Mouse (Mus musculus) CD4-positive, CD25-positive, alpha-beta regulatory T cell, adult 4 months (primary cell): ENCODE results near the gene Selenon. TPM values are rescaled to one million over a fixed set of nuclear protein-coding genes. Genes with fewer than 3 reads are reported as not detected.
"Not testable (repeated sequence)": the region's sequence is repeated elsewhere in the genome, so short reads cannot be mapped to it uniquely, and the experiment has no call there.

ENCODE experiments used
- ATAC-seq: one replicate; pipeline ENCODE4 v1.8.0; 2017
- polyA plus RNA-seq, 2 experiments: library from polyadenylated mRNA; unstranded; fragments of 100-300 nt; shearing (Covaris generic); gene quantifications; one replicate each; pipeline ENCODE4 v1.2.1; 2017

The Selenon gene
- polyA plus RNA-seq, 2 experiments from 2014 or later: 0.19 to 1.9 TPM

GRCm38 (mm10) chr4:134505303-134505789, 46.6 kb downstream of the Selenon start:
- no peak for ATAC-seq

DNA sequence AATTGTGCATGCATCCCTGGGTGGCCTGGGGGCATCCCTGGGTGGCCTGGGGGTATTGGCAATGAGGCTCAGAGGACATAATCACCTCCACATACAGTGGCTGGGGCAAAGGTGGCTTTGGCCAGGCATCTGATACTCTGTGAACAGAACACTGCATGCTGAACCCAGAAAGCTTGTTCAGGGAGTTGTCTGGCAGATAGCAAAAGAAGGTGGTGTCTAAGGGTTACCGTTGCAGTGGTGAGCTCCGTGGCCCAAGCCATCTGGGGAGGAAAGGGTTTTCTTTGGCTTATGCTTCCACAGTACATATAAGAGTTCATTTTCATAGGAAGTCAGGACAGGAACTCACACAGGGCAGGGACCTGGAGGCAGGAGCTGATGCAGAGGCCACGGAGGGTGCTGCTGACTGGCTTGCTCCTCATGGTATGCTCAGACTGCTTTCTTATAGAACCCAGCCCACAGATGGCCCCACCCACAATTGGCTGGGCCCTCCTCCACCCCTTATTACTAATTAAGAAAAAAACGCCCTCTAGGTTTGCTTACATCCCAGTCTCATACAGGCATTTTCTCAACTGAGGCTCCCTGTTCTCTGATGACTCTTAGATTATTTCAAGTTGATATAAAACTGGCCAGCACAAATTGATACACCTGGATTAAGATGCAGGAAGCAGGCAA, 48.1 kb downstream of the Selenon start:
- no peak for ATAC-seq

GRCm38 (mm10) chr4:134501095-134501494, 50.9 kb downstream of the Selenon start:
- no peak for ATAC-seq

DNA sequence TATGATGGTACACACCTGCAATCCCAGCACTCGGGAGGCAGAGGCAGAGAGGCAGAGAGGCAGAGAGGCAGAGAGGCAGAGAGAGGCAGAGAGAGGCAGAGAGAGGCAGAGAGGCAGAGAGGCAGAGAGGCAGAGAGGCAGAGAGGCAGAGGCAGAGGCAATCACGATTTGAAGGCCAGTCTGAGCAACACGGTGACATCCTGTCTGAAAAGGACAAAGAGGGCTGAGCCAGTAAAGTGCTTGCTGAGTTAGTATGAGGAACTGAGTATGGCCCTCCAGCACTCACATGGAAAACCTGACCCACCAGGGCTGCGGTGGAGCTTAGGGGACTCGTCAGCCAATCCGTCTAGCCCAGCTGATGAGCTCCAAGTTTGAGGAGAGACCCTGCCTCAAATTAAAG, 53.0 kb downstream of the Selenon start:
- ATAC-seq: not testable (repeated sequence)

- no peak for ATAC-seq
Measured at GRCm38 (mm10) chr4:134497986-134498731, 53.8 kb downstream of the Selenon start.

- no peak for ATAC-seq
Measured at GRCm38 (mm10) chr4:134497223-134497622, 54.7 kb downstream of the Selenon start.

DNA sequence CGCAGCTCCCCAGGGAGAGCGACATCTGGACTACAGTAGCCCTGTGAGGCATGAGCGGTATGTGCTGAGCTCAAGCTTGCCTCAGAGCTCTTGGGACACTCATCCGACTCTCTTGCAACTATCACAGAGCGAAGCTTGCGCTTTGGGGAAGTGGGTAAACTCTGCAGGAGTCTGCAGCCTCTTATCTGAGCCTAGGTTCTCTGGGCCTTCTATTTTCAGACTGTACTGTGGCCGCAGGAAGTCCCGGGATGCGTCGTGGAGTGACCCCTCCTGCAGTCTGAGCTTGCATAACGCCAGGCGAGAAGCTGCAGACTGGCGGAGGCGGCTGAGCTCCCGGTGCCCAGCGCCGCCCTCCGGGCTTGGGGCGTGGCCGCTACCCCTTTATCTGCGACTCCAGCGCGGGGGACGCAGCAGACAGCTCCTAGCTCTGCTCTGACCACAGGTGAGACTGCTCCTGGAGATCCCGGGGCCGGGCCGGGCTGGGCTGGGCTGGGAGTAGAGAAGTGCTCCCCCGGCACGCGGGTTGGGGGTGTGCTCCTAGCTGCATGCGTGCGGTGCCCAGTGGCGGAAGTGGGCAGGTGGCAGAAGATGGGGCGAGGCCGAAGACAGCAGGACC, 55.3 kb downstream of the Selenon start, which contains the start of gene Paqr7:
TSS of gene Paqr7 (plus strand) at position 103 of the 616 bp plus-strand sequence.
- ATAC-seq: peak; percentile 27

DNA sequence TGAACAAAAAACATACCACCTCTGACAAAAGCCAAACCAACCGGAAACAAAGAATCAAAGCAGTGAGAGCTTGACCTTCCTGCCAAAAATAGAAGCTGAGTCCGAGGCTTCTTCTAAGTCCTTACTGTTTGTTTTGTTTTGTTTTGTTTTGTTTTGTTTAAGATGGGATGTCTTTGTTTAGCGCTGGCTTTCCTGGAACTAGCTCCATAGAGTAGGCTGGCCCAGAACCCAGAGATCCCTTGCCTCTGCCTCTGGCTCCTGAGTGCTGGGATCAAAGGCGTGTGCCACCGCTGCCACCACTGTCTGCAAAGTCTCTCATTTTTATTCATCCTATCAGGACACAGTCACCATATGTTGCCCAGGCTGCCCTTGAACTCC, 56.4 kb downstream of the Selenon start:
- ATAC-seq: no peak

DNA sequence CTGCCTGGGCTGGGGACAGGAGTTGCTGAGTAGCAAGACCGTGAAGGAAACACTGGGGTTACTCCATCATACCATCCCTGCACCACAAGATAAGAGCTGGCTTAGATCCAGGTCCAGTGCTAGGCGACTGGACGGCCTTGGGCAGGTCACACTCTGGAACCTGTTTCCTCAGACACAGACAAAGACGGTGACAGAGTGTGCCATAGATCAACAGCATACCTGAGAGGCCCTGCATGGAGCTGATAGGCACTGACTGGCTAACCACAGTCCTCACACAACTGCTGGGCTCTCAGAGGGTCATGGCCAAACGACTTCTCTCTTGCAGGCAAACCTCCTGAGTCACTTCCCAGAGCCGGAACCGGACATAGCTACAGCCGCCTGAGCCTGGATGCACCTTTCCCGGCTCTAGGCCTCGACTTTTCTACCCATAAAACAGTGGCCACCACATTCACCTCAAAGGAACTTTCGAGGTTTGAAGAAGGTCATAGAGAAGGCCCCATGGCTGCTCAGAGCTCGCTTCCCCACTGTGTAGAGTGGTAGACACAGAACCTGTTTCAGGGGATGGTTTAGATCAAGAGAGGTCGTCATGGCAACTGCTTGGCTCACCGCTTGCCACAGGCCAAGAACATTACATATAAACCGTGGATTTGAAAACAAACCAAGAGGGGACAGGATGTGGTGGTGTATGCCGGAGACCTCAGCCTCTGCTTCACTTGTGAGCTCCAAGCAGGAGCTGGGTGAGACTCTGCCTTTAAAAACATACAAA, 57.0 kb downstream of the Selenon start:
- peak; percentile 93 for ATAC-seq

GRCm38 (mm10) chr4:134494161-134494560, 57.8 kb downstream of the Selenon start:
- ATAC-seq: not testable (repeated sequence)

DNA sequence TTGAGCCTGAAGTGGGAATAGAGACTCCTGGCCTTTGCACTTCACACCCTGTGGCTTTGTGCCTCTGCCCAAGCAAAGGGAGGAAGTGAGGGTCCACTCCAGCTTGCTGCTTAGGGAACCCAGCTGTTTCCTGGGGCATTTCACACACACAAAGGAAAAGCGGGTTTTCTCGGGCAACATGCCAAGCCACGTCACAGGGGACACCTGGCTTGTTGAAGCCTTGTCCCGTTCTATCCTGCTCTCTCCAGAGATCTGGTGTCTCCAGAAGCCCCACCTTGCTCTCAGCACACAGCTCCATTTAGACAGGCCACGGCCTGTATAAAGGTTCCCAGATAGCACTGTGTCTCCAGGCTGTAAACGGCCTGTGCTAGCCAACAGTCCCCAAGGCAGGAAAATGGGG, 60.2 kb downstream of the Selenon start:
- no peak for ATAC-seq

GRCm38 (mm10) chr4:134489986-134490665, 61.8 kb downstream of the Selenon start:
- ATAC-seq: no peak

- no peak for ATAC-seq
Measured at GRCm38 (mm10) chr4:134488211-134488610, 63.8 kb downstream of the Selenon start.

Other genes starting within 250 kb of the Selenon start
- gene Trim63, start 237.0 kb downstream of the Selenon start, polyA plus RNA-seq: not detected
- gene Slc30a2, start 209.0 kb downstream of the Selenon start, polyA plus RNA-seq: under 1 TPM; 0.19 TPM
- 1 to 10 TPM; 2.2 to 2.3 TPM for gene Extl1, start 168.3 kb downstream of the Selenon start, polyA plus RNA-seq
- 1 to 10 TPM in 1 of 2 experiments, under 1 TPM in 1; 0.30 to 2.4 TPM for gene Pafah2, start 155.8 kb downstream of the Selenon start, polyA plus RNA-seq
- 100 to 1,000 TPM in 1 of 2 experiments, 10 to 100 TPM in 1; 80.7 to 125 TPM for gene Stmn1, start 83.8 kb downstream of the Selenon start, polyA plus RNA-seq
- gene Paqr7, start 55.5 kb downstream of the Selenon start, polyA plus RNA-seq: 10 to 100 TPM; 21.3 to 56.0 TPM
- 1 to 10 TPM in 1 of 2 experiments, under 1 TPM in 1; 0.26 to 1.2 TPM for gene Aunip, start 41.2 kb downstream of the Selenon start, polyA plus RNA-seq
- 100 to 1,000 TPM in 1 of 2 experiments, 10 to 100 TPM in 1; 83.6 to 119 TPM for gene Mtfr1l, start 16.8 kb downstream of the Selenon start, polyA plus RNA-seq
- gene Man1c1, start 152.1 kb upstream of the Selenon start, polyA plus RNA-seq: 1 to 10 TPM; 1.0 to 1.4 TPM
- gene Ldlrap1, start 215.9 kb upstream of the Selenon start, polyA plus RNA-seq: 10 to 100 TPM; 26.1 to 42.4 TPM